Mouse (Mus musculus) urinary bladder, adult 2 months (tissue): ENCODE results near the gene Pcsk6. TPM values are rescaled to one million over a fixed set of nuclear protein-coding genes. Genes with fewer than 3 reads are reported as not detected.

Experiments
- DNase-seq: peaks from one replicate; pipeline ENCODE4 v3.0.0; 2022; ENCODE audit warnings: low spot score
- polyA plus RNA-seq: library from polyadenylated mRNA; depleted of rRNA; stranded (reverse); fragments of >200 nt; gene quantifications from 2 replicates; pipeline ENCODE4 v1.2.3, GENCODE M21; 2012

Pcsk6 gene
- polyA plus RNA-seq, 1 experiment, result 5.7 TPM

DNA sequence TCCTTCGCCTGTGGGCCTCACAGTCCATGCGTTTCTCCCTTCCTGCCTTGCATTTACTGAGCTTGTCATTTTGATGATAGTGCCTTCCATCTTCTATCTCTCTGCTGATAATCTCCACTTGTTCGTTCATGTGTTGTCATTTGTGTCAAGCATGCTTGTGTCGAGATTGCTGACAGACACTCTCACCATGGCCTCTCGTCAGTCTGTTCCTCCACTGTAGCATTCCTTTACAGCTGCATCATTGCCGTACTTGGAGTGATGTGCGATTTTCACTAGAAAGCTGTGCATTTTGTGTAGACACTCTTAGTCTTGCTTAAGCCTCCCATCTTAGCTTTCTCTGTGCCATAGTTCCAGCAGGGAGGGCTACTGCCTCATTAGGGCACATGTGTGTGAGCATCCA is 79.5 kb downstream of the Pcsk6 start:
- no peak for DNase-seq

DNA sequence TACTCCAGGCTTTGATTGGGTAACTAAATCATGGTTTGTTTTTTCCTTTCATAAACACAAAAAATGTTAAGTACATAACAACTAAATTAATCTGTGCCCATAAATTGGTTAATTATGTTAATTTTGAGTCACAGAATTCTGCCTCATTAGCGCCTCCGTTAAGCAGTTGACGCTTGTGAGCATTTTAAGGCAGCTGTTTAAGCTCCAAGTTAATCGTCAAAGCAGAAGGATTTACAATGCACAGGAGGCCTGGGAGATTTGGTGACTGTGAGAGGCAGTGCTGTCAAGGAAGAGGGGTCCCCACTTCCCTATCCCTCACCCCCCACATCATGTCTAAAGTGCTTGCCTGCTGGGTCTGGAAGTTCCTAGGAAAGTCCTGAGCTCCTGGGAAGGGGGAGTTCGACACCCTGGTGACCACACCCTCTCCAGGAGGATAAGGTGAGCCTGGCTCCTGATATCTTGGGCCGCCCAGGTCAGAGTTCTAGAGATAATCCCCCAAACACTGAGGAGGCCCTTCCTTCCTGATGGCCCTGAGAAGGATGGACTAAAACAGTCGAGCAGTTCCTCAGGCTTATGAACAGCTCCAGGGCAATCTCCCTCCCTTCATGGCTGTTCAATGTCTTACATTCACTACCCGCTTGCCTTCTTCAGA is 83.9 kb downstream of the Pcsk6 start:
- DNase-seq, result no peak

DNA sequence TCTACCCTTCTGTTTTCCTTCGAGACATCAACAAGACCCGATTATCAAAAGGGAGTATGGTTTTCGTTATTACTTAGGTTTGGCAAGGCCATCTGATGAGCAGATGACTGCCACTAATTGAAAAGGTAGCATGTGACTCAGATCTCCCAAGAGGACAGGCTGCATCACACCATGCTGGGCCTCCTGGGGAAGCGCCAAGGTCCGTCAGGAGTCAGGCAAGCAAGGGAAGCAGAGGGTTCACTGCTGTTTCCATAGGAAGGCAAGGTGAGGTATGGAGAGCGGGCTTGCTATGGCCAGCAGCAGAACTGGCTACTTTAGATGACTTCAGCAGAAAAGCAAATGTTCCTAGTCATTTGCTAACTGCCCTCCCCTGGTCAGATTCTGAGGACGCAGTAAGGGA is 84.9 kb downstream of the Pcsk6 start:
- DNase-seq, result no peak

DNA sequence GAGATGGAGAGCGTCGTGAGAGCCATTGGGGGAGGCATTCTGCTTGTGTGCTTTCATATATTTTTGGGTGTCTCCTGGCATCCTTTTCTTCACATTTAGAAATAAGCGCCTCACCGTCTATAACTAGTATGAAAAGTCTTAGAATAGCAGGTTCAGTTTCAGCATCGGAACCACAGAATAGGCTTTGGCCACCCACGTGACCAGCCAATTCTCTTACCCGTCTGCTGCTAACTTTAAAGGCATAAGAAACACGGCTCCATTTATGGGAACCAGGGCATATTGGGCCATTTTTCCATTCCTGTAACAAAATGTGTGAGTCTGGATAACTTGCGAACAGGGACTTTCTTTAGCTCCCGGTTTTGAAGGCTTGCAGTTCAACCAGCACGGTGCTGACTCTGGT is 87.4 kb downstream of the Pcsk6 start:
- DNase-seq, result no peak

DNA sequence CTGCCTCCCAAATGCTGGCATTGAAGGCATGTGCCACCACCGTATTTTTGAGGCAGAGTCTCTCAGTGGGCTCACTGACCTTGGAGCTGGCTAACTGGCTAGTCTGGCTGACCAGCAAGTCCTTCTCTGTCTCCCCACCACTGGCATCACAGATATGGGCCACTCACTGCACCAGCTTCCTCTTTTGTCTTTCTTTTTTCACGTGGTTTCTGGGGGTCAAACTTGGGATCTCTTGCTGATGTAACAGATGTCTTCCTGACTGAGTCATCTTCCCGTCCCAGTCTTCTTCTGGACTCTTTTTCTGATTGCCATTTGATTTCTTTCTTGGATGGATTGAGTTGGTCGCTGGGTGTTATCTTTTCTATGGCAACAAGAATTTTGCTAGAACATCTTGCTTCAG is 93.0 kb downstream of the Pcsk6 start:
- DNase-seq, result no peak

DNA sequence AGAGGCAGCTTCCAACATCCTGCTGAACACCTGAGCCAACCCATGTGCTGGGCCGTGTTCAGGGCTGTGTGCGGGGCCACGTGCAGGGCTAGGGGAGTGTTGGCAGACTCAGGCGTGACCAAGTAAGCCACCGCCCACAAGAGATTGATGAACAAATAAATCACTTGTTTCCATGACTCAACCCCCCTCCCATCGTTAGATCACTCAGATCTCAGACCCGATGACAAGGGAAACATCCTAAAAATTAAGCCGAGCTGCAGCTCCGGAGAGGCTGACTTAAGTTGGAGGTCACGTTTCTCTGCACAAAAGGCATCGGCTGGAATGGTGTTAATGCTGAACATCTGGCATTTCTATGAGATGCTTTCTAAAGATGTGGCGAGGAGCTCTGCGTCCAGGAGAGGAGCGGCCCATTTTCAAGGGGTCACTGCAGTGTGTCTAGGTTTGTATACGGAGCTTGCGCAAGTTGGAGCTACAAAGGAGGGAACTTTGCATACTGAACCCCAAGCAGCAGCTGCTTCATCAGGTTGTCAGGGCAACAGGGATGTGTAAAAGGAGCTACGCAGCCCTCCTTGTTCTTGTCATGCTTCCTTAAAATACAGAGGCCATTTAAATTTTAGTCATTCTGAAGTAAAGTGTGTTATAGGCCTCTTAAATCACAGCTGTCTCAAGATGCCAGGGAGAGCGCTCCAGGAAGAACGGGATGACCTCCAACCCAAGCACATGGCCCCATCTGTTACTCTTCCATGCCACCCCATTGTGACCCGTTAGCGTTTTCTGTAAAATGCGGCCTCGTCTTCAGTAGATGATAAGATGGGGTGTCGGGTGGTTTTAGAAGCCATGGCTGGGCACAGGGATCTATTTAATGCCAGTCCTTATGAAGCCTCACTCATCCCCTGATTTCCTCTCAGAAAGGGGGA is 94.0 kb downstream of the Pcsk6 start:
- DNase-seq, result no peak

DNA sequence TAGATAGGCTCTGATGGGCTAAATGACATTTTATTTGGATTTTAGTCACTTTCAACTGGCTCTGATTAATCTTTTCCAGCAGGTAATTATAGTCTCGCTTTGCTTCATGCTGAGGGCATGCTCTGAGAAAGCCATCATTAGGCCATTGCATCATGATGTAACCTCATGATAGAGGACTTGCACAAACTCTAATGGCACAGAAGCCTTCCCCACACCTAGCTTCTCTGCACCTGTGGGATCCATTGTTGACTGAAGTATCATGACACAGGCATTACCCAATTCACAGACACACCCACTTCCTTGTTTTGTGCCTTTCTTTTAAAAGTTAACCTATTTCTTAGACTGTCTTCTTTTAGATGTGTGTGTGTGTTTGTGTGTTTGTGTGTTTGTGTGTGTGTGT is 95.7 kb downstream of the Pcsk6 start:
- DNase-seq, result no peak

DNA sequence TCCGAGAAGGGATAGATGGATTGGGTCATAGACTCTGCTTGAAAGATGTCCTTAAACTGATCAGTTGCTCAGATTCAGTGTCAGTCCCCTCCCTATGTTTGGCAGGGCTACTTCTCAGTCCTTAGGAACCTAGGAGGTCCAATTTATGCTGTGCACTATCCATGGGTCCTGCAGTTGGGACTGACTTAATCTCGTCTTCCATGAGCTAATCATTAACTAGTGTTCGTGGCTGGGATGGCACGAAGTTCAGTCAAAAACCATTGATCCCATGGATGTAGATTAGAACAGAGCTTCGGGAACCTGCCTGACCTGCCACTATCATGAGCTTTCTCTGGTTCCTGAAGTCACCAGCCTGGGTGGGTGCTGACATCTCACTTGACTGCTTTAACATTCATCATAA is 96.6 kb downstream of the Pcsk6 start:
- DNase-seq, result no peak

DNA sequence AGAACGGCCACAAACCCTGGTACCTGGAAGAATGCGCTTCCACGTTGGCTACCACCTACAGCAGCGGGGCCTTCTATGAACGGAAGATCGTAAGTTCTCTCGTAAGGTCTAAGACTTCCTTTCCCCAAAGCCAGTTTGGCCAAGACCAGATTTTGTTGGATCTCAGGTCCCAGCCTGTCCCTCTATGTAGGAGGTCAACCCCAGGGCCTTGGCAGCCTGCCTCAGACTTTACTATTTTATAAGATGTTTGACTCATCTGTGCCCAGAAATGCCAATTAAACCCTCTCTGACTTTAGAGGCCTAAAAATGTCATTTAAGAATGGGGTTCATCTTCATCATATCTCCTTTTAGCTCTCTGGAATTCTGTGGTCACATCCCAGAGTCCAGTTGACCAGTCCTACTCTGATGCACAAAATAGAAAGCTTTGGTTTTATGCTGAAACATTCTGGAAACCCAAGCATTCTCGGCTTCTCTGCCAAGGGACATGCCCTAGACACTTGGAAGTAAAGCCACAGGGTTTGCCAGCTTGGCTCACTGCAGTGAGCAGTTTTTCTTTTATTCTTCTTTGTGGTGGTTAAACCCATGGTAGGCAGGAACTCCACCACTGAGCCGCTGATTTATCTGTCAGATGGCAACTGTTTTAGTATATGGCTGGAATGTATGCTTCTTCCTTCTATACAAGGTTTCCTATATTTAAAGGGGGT is 97.8 kb downstream of the Pcsk6 start:
- DNase-seq, result no peak

DNA sequence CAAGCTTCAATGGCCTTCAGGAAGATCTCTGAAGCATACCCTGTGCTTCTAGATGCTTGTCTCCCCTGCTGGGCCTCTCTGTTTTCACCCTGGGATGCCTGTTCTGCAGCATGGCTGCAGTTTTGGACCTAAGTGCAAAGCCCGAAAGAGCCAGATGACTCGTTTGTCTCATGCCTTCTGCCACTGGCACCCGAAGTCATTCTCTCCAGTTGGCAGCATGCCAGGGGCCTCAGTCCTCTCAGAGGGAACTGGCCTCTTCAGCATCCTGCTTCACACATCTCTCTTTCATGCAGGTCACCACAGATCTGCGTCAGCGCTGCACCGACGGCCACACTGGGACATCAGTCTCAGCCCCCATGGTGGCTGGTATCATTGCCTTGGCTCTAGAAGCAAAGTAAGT is 101.1 kb downstream of the Pcsk6 start:
- DNase-seq, result no peak

DNA sequence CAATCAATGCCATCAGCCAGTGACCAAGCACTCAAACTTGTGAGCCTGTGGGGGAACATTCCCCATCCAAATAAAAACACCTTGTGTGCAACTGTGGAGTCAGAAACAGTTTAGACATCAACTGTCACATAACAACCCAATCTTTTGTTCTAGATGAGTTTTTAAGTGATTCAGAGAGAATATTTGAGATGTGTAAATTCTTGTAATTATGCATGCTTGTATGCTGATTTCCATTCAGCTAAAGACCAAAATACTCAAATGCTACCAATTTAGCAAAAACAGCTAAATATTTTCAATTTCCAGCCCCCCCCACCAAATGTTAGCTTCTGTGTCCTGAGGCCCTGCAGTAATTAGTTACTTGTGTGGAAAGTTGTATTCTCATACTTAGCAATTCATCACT is 102.9 kb downstream of the Pcsk6 start:
- no peak for DNase-seq

DNA sequence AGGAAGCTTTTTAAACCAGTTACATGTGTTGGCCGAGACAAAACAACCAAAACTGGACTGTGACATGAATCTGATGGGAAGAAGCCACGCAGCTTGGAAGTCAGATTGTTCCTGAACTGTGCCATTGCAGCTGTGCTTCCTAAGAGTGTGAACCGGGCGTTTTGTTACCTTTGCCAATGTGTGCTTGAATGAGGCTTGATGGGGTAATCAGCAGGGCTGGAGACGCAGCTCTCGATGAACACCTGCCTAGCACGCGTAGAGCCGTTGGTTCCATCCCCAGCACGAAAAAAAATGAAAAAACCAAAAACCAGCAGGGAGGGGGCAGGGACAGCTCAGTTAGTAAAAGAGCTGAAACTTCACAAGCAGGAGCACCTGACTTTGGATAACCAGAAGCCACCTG is 109.8 kb downstream of the Pcsk6 start:
- no peak for DNase-seq

DNA sequence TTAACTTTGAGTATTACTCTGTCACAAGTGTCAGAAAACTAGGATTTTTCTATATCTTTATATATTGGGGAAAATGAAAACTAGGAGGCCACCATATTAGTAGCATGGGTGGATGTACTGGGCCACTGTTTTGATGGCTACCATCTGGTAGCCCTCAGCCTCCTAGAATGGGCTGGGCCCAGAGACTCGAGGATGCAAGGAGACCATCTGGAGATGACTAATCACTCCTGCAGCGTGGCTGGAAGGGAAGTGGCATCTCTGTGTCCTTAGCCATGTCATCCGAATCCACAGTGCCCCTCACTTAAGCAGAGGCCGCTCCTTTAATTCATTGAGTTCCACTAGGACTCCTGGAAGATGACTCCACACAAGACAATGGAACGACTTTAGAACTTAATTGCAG is 115.8 kb downstream of the Pcsk6 start:
- no peak for DNase-seq

DNA sequence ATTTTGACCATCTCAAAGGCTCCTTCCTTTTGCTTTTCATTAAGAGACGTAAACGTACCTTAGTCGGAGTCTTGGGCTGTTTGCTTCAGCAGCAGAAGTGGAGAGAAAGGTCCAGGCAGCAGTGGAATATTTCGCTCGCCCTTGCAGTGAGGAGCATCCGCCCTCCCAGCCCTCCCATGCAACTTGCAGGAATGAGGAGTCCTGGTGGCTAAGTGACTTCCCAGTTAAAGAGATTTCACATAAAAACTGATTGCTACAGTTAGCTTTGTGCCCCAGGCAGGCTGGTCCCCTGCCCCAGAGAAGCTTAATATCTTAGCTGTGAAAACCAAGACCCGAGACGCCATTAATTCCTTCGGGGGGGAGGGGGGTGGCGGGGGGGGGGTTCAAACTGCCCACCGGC is 116.4 kb downstream of the Pcsk6 start:
- no peak for DNase-seq

DNA sequence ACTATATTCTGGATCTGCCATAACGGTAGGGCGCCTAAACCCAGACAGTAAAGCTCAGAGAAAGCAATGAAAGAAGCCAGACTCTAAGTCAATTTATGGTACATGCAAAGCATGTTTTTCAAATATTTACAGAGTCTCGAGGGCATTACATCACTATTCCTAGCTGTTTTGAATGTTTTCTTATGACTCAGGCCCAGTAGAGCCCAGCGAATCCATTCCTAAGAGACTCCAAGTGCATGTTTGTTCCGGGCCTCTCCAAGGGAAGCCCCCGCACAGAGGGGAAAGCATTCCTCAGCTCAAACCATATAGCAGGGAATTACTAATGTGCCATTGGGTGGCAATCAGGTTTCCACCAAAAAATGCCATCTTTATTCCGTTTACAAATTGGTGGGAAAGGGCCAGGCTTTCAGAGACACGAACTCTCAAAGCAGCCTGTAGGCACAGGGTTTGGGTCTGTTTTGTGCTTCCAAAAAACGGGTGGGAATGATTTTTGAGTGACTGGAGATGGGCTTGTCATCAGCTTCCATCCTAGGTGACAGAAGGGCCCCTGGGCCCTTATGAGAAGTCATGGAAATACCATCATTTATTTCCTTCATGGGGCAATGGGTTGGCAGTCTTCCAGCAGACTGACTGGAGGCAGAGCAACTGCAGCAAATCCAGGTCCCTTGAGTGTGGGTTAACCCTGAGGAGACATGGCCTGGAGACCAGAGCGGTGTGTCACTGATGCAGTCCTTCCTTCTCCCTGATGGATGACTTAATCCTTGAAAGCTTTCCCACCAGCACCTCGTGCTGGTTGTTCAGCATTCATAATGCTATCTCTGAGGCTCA is 117.7 kb downstream of the Pcsk6 start:
- DNase-seq, result no peak

DNA sequence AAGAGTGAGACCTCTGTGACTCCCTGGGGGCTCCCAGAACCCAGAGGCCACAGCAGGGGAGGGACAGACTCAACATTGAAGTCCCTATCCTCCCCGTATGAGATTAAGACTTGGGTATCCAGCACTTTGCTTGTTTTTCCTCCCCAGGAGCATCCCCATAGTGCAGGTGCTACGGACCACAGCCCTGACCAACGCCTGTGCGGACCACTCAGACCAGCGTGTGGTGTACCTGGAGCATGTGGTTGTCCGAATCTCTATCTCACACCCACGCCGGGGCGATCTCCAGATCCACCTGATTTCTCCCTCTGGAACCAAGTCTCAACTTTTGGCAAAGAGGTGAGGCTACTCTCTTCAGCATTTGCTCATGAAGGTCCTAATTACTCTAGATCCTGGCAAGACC is 118.5 kb downstream of the Pcsk6 start:
- DNase-seq, result no peak

DNA sequence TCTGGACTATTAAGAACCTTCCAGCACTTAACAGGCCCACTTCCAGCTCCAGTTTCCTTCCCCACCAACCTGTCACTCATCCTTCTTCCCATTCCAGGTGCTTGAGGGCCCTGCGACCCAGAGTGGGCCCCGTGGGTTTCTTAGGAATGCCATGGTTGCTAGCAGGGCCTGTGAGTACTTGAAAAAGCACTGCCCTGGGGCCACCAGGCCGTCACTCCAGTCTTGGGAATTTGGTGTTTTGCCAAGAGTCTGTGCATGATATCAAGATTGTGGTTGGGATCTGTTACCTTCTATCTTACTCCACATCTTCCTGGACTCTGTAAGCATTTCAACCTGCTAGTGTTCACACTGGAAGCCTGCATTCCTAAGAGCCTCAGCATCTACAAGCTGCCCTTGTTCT is 120.5 kb downstream of the Pcsk6 start:
- no peak for DNase-seq

DNA sequence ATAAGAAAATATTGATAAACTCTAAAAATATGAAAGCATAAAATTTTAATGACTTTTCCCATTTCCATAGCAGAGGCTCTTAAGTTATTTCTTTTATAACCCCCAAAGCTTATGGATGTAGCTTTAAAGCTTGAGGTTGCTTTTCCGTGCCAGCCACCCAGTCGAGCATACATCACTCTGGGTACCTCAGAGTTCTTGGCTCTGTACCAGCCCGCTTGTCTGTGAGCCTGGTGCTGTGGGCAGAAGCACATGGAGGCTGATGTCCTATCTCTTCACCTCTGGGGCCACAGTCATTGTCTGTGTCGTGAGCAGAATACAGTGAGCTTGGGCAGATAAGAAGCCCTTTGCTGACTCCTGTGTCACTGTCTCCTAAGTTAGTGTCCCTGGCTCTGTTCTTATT is 126.7 kb downstream of the Pcsk6 start:
- DNase-seq, result no peak

DNA sequence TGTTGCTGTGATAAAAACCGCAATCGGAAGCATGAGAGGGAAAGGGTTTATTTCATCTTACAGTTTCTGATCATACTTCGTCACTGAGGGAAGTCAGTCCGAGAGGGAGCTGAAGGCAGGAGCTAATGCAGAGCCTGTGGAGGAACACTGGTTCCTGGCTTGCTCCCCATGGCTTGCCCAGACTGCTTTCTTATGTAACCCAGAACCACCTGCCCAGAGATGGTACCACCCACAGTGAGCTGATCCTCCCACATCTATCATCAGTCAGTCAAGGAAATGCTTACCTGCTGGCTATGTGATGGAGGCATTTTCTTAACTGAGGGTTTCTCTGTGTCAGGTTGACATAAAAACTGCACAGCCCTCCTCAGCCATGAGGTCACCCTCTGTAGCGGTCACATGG is 127.2 kb downstream of the Pcsk6 start:
- DNase-seq, result no peak

DNA sequence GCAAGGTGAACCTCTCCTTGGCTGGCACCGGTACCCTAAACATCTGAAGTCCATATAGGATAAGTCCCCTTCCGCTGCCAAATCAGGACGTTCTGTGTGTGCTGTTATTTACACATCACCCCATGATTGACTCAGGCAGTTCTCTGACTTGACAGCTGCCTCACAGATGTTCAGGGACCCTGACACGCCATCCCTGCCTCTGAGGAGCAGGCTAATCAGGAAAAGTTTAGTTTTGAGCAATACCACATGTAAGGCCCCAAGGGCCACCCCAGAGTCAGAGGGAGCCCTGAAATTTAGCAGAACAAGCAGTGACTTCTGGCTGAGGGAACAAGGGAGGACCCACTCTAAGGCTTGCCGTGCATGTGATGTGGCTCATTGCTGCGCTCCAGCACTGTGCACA is 130.8 kb downstream of the Pcsk6 start:
- no peak for DNase-seq

DNA sequence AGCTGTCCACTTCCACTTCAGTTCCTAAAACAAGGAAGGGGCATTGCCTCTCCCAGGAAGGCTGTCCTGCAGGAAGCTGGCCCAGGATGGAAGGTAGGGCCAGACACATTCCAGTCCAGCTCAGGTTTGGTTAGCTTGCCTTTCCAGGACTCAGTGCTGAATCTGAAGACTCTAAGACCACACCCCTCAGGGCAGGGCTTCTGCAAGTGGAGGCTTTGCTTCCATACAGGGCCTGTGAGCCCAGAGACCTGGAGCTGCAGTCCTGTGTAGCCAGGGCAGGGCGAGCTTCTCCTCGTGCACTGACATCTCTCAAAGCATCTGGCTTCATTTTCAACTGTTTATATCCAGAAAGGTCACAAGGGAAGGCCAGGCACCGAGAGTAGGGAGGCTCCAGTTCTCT is 131.9 kb downstream of the Pcsk6 start:
- no peak for DNase-seq
